Mouse (Mus musculus) brain, embryonic 14.5 days (tissue): Measurements from ENCODE around the gene Hist1h2bp.

Experiments
- CTCF ChIP-seq: fragments of 200-500 bp; IDR thresholded peaks from 2 replicates; pipeline ENCODE4 v1.5.1; 2012; ENCODE audit warnings: inconsistent platforms, mild to moderate bottlenecking, moderate library complexity, borderline replicate concordance; ENCODE audit not compliant: insufficient read depth, insufficient read length; ENCODE audit errors: extremely low read depth
- POLR2A ChIP-seq: fragments of 200-500 bp; IDR thresholded peaks from 2 replicates; pipeline ENCODE4 v1.6.1; 2012; ENCODE audit warnings: mild to moderate bottlenecking, inconsistent platforms, borderline replicate concordance; ENCODE audit not compliant: poor library complexity, insufficient read depth, insufficient read length, severe bottlenecking; ENCODE audit errors: extremely low read depth

DNA sequence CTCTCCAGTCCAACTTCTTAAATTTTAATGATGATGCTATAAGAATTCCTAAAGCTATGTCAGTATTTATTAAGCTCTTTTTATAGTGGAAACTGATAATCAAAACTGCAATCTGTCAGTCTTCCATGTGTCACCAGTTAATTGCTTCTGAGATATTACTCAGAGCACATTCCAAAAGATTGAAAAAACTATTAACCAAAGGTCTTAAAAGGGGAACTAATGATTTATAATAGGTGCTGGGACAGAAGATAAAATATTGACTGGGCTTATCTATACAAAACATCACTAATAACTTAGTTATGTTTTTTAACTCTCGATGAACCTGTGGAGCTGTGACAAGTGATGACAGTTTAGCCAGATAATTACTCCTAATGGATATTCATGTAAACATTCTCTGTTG is 42.3 kb upstream of the Hist1h2bp start:
- TF ChIP-seq POLR2A (no peak), CTCF (no peak)
